Mouse (Mus musculus) stomach, embryonic 14.5 days (tissue): ENCODE measurements around the gene Vmn2r69. TPM values are rescaled to one million over a fixed set of nuclear protein-coding genes. Genes with fewer than 3 reads are reported as not detected.

Experiments
- ATAC-seq: fragments of 200-750 bp; cut with Nextera tagmentation; 2 replicates; pipeline ENCODE4 v1.8.0; 2017; ENCODE audit warnings: low read depth, moderate TSS enrichment; ENCODE audit not compliant: insufficient number of reproducible peaks, insufficient read depth, low FRiP score
- H3K27ac ChIP-seq: fragments of 300-500 bp; sonication (generic); 2 replicates; pipeline ENCODE4 v1.5.1; 2014; ENCODE audit warnings: mild to moderate bottlenecking, low read length, moderate library complexity, mixed read lengths
- H3K27me3 ChIP-seq: fragments of 300-500 bp; sonication (generic); 2 replicates; pipeline ENCODE4 v1.6.1; 2014; ENCODE audit warnings: low read length, control low read depth, mixed read lengths; ENCODE audit not compliant: control insufficient read depth, insufficient read depth
- H3K36me3 ChIP-seq: fragments of 300-500 bp; sonication (generic); 2 replicates; pipeline ENCODE4 v1.6.1; 2014; ENCODE audit warnings: mild to moderate bottlenecking, control low read depth, low read length, moderate library complexity, mixed read lengths; ENCODE audit not compliant: control insufficient read depth, insufficient read depth
- H3K4me1 ChIP-seq: fragments of 300-500 bp; sonication (generic); 2 replicates; pipeline ENCODE4 v1.6.1; 2014; ENCODE audit warnings: low read length, control low read depth, mixed read lengths; ENCODE audit not compliant: control insufficient read depth, insufficient read depth
- H3K4me2 ChIP-seq: fragments of 300-500 bp; sonication (generic); replicated peaks from 2 replicates; pipeline ENCODE4 v1.6.1; 2014; ENCODE audit warnings: low read depth, low read length, control low read depth
- H3K4me3 ChIP-seq: fragments of 300-500 bp; sonication (generic); 2 replicates; pipeline ENCODE4 v1.5.1; 2014; ENCODE audit warnings: low read depth, low read length, control low read depth
- H3K9ac ChIP-seq: fragments of 300-500 bp; sonication (generic); replicated peaks from 2 replicates; pipeline ENCODE4 v1.6.1; 2014; ENCODE audit warnings: low read depth, mild to moderate bottlenecking, control low read depth, low read length, moderate library complexity, mixed read lengths
- H3K9me3 ChIP-seq: fragments of 300-500 bp; sonication (generic); 2 replicates; pipeline ENCODE4 v1.6.1; 2016; ENCODE audit warnings: low read depth, low read length, control low read depth; ENCODE audit not compliant: control insufficient read depth
- WGBS: fragments of 180-500 bp; shearing (Covaris S2); extraction: QIAGEN DNeasy Blood & Tissue Kit; methylation state at CpG from one replicate; pipeline ENCODE4 v1.1.7; 2014; 5-methylcytosine and 5-hydroxymethylcytosine counted together
- polyA plus RNA-seq: library from polyadenylated mRNA; unstranded; fragments of >200 nt; fragmentation: Nextera tagmentation; extraction: Ambion mirVana; gene quantifications from 2 replicates; pipeline ENCODE4 v1.2.1, GENCODE M21; 2014

Vmn2r69 gene
- not detected in 2 replicates for polyA plus RNA-seq

DNA sequence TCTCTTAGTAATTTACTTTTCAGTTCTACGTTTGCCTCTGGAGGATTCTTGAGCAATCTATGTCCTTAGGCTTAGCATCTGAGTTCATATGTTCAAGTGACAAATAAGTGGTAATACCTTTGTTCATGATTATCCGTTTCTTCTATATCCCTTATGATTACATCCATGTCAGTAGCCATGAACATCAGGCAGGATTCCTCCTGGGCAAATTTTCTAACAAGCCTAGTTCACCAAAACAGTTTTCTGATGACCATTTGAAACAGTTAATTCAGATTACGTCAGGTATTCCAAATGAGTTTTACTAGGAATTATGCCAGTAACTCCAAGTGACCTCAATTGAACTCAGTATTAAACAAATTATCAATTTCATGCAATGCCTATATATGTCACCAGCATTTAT is at the start of gene Vmn2r69:
Gene Vmn2r69, minus strand, starts transcription at position 101 of the 400 bp plus-strand sequence.
- no peak for ATAC-seq
- Histone ChIP-seq H3K4me1 (no peaks in the 10 kb centered on the region), H3K36me3 (no peaks in the 10 kb centered on the region), H3K9me3 (no peaks in the 10 kb centered on the region), H3K27me3 (no peaks in the 10 kb centered on the region), H3K27ac (no peak within 1 kb of the TSS), H3K9ac (no peak within 1 kb of the TSS), H3K4me2 (no peak within 1 kb of the TSS), H3K4me3 (no peak within 1 kb of the TSS)
- 73% methylated on average over 3 of the region's 3 CpGs for WGBS

Other genes starting within 250 kb of the Vmn2r69 start
- not detected in 2 replicates for gene Vmn2r68, start 178.1 kb downstream of the Vmn2r69 start, polyA plus RNA-seq
- gene Vmn2r71, start 147.2 kb upstream of the Vmn2r69 start, polyA plus RNA-seq = not detected in 2 replicates
- not detected in 2 replicates for gene Vmn2r70, start 153.3 kb upstream of the Vmn2r69 start, polyA plus RNA-seq